Mouse (Mus musculus) thymus, postnatal 14 days (tissue): ENCODE data around the gene Fut2.

ENCODE experiments used
- DNase-seq: peaks from one replicate; pipeline ENCODE4 v3.0.0; 2021

The Fut2 gene

DNA sequence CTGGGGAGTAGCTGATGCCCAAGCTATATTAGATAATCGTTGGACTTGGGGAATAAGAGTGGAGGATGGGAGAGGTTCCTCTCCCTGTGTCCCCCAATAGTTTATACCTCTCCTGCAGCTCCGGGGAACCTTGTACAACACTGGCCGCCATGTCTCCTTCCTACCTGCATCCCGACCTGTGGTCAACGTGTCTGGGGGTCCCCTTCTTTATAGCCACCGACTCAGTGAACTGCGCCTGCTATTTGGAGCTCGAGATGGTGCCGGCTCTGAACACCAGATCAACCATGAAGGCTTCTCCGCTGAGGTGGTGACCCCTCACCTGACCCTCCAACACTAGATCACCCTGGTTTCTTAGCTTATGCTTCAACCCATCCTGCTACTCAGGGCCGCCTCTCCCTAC lies 36.1 kb upstream of the Fut2 start:
- DNase-seq = no peak

DNA sequence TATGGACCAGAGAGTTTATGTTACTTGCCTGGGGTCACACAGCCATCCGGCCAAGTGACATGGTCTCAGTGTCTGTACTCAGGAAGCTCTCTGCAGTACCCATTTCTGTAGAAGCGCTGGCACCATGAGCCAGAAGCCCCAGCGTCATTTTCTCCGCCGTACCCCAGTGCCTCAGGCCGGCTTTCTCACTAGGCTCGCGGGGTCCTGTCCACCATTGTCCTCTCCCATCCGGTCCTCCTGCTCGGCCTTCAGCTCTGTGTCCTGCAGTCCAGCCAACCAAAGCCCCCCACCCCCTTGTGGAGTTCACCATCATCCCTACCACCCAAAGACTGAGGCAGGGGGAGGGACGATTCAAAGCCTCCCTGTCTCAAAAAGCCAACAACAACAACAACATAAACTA lies 35.4 kb upstream of the Fut2 start:
- no peak for DNase-seq

DNA sequence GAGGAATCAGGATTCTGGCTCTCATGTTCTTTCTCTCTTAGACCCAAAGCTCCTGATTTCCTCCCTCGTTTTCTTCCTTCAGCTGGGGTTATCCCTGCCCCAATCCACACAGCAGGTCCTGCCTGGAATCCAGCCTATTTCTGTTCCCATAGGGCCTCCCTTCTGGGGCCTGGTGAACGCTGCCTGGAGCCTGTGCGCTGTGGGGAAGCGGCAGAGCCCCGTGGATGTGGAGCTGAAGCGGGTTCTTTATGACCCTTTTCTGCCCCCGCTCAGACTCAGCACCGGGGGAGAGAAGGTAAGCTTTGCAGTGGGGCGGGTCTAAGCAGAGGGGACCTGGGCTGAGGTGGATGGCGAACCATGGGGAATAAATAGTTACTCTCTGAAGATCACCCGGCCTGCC lies 34.9 kb upstream of the Fut2 start:
- no peak for DNase-seq

DNA sequence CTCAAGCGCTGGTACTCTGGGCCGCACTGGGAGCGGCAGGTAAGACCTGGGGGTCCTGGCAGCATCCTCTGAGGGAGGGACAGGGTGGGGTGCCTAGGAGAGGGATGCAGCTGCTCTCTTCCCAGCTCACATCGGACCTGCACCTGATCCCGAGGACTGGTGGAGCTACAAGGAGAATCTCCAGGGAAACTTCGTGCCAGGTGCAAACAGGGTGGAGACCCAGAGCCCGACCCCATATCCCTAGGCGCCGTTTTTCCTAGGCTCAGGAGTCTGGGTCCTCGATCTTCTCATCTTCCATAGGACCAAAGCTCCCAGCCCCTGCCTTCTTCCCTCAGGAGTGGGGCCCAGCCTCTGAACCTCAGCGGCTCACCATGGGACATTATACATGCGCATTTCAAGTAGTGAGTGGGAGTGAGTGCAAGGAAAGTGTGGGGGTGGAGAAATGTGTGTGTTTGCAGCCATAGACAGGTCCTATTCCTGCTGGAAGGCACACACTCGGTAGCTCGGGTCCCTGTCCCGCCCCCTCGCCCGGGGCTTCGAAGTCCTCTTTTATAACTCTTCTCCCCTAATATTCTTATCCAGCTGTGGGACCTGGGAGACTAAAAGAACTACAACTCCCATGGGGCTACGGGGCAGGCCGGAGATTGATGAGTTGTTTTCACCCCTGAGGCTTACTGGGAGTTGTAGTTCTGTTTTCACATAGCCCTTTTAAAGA lies 34.3 kb upstream of the Fut2 start:
- DNase-seq = peak; percentile 80

DNA sequence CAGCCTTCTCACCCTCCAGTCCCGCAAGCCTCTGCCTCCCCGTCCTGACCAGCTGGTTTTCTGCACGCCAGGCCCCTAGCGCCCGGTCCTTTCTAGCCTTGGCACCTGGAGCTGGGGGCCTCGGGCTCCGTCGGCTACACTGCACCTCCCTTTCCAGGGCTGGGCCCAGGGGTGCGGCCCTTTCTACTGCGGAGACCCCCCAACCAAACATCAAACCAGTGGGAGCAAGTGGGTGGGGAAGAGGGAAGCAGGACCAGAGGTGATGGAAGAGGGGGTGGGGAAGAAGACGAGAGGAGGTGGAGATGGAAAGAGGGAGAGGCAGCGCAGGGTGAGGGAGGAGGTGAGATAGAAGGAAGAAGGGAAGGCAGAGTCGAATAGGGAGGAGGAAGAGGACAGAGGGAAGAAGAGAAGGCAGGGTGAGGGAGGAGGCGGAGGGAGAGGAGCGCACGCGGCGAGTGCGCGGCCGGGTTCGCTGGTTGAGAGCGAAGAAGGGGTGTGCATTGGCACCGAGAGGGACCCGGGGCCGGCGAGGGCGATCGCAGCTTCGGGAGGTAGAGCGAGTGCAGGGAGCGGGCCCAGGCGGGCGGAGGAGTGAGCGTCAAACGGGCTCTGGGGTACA lies 33.4 kb upstream of the Fut2 start, which contains the start of gene Car11:
Car11 (plus strand) TSS at position 321 of the 619 bp plus-strand sequence.
- peak; percentile 42 for DNase-seq

DNA sequence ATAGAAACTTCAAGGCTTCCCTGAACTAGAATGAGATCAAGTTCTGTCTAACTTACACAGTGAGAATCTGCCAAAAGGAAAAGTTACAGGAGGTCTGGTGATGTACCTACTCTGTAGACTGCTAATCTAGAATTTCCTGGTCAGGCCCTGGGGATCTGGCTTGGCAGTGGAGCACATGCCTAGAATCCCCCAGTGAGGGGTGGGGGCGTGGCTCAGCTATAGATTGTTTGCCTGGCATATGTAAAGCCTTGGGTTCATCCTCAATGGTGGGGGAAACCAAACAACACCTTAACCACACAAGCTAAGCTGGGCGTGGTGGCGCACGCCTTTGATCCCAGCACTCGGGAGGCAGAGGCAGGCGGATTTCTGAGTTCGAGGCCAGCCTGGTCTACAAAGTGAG lies 31.7 kb upstream of the Fut2 start:
- DNase-seq = no peak

DNA sequence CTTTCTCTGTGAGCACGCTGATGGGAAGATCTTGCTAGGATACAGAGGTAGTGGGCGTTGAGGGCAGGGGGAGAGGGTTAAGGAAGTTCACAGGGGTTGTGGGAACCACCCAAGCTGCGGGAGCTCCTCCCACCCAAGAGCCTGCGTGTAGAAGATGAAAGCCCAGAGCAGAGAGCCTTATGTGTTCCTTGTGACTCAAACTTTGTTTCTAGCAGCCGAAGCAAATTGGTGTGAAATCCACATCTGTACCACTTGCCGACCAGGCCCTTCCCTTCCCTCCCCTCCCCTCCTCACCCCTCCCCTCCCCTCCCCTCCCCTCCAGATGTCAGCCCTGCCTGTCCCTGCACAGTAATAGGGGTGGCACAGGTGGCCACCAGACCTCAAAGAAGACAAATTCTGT lies 28.9 kb upstream of the Fut2 start:
- DNase-seq = peak; percentile 53

DNA sequence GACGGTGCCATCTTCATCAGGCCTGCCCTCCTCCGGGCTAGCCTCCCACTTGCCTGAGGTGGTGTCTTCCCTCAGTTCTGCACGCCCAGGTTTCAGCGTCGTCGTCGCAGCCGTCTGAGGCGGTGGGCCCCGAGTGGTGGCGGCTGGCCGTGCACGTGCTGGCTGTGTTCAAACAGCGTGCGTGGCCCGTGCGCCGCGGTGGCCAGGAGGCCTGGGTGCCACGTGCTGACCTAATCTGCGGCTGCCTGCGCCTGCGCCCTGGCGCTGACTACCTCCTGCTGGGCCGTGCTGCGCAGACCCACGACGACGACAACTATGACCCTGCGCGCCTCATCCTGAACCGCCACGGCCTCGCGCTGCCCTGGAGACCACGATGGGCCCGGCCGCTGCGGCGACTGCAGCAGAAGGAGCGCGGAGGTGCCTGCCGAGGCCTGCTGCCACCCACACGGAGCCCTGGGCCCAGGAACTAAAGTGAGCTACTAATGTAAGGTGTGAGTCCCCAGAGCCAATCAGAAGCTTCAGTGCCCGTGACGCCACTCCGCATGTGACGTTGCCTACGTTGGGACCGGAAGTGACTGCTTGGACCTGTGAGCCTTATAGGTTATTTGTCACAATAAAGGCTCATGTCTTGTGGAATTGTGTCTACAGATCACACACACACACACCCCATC lies 27.9 kb upstream of the Fut2 start, which contains the start of gene Sec1:
Sec1 (minus strand) TSS at position 482 of the 671 bp plus-strand sequence.
- DNase-seq = no peak

DNA sequence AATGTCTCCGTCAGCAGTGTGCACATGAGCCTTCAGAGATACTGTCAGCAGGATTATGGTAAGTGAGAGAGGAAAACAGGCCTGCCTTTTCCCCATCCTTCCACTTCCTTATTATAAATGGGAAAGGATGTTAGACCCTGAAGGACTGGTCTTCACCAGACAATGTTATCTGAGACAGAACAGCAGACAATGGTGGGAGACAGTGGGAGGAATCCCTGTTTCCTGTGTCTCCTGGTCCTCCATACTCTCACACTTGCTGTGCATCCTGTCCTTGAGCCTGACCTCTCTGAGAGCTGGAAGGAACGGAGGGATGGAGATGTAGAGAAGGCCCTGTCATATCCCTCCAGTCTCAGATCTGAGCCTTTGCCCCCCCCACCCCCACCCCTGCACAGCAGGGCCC lies 26.2 kb upstream of the Fut2 start:
- no peak for DNase-seq

DNA sequence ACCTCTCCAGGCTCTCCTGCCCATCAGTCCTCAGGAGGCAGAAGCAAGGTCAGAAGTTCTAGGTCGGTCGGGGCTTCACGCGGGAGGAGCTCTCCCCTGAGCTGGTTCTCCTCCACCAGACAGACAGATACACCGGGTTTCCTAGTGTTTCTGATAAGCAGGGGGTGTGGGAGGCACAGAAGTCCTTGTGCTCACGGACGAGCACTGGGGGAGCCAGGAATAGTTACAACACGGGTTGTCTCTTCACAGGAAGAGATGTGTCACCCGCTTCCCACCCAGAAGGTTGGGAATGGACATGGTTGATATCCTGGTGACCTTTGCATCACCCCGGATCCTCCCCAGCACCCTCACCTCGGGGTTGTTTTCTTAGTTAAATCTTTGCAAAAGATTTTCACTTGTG lies 23.6 kb upstream of the Fut2 start:
- no peak for DNase-seq

DNA sequence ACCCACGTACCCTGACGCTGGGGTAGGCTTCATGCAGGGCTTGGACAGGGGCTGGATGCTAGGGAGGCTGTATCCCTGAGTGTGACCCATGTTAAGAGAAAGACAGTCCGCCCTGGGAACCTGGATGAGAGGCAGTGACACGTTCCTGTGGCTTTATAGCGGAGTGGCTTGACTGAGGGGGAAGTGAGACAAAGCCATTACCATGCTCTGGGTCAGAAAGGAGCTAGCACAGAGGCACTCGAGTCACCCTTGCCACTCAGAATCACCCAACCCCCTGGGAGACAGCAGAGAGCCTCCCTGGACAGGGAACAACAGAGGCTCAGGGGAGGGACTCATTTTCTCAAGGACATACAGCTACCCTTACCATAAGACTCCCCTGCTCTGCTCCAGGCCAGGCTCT lies 22.9 kb upstream of the Fut2 start:
- DNase-seq = no peak

DNA sequence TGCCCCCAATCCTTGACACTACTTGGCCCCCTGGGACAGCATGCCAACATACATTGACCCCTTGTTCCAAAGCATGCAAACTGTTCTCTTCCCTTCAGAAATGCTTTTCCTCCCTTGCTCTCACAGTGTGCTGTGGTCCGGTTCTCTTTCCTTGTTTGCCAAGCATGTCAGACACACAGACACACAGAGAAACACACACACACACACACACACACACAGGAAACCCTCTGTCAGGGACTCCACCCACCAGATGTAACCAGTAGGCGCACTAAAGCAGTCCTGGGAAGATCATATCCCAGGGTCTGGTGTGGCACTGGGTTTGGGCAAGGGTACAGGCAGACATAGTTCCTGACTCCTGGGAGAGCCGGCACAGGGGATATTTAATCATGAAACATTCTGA lies 20.6 kb upstream of the Fut2 start:
- no peak for DNase-seq

DNA sequence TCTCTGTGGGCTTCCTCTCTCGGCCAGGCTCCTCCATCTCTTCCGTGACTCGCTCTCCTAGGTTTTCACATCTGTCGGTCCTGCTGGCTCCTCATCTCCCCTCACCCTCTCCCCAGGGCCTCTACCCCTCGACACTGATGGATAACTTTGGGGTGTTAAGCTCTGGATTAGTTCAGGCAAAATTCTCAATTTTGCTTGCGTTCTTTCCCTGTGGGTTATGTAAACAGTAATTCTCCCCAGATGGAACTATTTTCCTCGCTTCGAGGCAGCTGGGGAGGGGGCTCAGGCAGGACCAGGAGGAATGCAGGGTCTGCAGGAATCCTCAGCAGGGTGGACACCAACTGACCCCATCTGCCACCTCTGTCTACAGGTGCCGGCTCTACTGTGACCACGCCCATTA lies 19.6 kb upstream of the Fut2 start:
- DNase-seq = no peak

DNA sequence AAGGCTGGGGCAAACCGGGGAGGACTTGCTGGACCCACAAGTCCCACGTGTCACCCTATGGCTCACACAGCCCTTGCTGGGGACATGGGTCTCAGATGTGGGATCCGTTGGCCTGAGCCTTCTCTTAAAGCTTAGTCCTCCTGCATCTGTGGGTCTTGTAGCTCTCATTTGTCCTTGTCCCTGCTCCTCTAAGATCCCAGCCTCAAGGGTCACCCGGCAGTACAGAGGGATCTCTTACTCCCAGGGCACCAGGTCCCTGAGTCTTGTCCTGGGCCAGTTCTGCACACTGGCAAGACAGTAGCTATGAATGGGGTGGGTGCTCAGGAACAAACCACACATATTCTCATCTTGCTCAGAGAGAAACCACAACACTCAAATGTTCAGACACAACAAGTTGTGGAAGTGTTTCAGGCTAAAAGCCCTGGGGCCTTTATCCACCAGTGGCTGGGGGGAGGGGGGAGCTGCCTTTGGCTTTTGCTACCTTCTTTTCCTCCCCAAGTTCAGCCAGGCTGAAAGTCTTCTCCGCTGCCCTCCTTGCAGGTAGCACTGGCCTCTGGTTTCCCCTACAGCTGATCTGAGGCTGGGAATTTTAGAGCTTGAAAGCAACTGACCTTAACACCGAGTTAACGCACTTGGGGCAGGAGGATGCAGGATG lies 17.3 kb upstream of the Fut2 start, which contains the start of gene Ntn5:
Ntn5 (plus strand) TSS at position 627 of the 655 bp plus-strand sequence.
- peak; percentile 50 for DNase-seq

DNA sequence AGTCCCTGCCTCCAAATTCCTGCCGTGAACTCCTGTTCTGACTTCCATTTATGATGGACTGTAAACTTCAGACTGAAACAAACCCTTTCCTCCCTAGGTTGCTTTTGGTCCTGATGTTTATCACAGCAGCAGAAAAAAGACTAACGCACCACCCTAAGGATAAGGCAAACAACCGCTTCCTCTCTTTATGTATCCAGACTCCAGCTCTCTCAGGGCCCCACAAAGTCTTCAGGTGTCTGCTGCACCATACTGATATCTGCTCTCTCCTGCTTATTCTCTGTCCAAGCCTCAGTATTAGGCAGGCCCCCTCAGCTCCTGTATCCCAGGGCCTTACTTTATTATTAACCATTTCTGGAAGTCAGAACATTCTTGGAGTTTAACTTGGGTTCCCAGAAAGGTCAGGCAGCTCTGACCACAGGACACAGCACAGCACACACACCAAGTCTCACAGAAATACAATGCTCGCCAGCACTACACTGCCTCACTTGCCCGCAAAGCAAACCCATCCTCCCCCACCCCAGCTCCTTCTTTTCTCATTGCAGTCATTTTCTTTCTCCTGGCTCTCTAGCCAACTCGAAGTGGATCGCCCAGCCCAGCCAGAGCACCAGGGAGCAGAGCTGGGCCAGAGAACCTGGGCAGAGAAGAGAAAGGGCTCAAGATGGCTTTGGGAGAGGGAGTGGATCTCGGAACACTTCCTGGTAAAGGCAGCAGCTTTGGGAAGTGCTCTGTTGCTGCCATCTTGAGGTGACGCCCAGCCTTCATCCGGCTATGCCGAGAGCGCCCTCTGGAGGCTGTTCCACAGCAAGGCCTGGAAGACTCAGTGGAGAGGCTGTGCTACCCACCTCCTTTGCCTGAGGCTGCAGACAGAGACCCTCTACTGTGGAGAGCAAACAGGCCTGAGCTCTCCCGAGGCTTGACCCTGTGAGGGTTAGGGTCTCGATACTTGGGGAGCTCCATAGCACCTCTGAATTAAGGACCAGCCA lies 16.2 kb upstream of the Fut2 start:
- peak; percentile 90 for DNase-seq

DNA sequence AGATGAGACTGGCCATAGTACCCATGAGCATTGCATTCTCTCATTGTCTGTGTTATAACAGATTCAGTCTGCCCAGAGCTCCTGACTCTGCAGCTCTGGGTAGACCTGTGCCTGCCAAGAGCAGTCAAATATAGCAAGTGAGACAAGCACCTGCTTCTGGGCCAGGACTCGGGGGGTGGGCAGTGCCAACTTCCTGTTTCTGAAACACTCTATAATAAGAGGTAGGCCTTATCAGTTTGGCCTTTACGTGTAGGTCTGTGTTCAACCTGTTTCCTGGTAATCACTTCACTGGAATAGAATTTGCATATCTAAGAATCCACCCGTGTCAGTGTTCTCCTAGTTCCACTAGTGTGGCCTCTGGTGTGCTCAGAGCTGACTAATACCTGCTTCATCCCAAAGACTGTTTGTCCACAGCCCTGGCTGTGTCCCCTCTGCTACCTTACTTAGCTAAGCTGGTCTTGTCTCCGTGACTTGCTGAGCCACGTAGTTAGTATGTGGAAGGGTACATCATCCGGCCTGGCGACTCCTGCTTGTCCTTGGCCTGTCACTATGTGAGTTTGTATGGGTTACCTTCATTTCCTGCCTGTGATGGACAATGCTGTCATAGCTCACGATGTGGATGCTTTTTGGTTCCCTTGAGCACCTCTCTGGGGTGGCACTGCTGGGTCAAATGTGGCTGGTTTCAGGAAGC lies 15.0 kb upstream of the Fut2 start:
- no peak for DNase-seq

DNA sequence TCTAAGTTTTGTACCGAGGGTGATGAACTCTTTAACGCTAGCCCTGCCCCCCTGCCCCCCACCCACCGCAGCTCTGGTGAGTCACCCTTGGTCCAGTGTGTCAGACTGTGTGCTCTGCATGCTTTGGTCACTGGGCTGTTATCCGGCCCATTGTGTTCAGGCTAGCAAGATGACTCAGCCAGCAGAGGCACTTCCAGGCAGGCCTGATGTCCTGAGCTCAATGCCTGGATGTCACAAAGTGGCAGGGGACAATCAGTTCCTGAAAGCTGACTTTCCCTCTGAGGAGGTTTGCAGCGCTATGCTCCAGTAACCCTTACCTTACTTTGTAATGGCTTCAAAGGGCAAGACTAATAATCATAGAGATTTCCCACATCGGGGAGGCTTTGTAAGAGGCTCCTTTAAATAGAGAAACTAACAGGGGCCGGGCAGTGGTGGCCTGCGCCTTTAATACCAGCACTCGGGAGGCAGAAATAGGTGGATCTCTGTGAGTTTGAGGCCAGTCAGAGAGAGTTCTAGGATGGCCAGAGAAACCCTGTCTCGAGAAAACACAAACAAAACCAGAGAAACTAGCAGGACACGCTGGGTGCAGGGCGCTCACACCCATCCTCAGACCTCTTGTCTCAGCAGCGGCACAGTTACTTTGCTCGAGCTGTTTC lies 13.9 kb upstream of the Fut2 start:
- no peak for DNase-seq

DNA sequence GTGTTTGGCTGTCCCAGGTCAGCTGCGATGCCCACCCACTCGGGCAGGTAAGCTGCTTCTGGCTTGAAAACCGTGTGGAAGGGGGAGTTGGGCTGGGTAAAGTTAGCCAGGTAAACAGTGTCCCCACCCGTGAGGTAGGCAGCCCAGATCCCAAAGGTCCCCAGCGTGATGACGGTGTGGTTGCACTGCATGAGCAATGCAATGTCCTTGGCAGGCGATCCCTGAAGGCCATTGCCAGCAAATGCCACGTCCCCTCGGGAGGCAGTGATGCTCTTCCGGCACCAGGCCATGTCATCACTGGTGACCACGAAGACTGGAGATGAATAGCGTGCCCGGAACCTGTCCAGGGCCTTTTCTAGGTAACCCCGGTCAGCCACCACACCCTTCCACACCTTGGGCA lies 12.3 kb upstream of the Fut2 start:
- no peak for DNase-seq

DNA sequence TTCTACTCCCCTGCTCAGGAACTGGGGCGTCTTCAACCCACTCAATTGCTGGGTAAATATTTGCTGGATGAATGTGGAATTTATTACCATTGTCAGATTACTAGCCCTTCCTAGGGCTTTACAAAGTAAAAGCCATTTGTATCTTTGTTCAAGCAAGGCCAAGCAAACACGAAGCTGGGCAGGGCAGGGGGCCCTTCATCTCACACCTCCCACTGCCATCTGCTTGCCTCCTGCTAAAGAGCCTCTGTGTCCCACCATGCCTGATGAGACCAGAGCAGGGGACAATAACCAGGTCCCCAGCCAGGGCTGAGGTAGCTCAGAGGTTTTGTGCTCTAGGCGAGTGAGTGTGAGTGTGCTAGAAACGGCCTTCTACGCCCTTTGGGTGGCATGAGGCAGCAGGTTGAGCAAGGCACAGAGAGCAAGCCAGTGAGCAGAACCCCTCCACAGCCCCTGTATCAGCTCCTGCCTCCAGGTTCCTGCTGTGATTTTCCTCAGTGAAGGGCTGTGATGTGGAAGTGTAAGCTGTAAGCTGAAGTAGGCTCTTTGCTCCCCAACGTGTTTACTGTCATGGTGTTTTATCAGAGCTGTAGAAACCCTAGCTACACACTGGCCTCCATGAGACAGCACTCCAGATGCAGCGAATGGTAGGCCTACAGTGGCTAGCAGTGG lies 11.6 kb upstream of the Fut2 start:
- DNase-seq = no peak

DNA sequence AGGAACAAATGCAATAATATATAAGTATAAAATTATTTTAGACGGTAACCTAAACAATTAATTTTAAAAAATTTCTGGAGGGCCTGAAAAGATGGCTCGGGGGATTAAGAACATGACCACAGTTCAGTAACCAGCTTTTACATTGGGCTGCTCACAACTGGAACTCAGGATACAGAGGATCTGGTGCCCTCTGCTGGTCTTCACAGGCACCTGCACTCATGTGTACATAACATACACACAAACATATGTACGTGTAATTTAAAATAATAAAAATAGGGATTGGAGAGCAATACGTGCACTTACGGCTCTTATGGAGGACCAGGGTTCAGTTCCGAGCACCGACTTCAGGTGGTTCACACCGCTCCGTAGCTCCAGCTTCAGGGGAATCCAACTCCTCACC lies 2.7 kb upstream of the Fut2 start:
- no peak for DNase-seq

DNA sequence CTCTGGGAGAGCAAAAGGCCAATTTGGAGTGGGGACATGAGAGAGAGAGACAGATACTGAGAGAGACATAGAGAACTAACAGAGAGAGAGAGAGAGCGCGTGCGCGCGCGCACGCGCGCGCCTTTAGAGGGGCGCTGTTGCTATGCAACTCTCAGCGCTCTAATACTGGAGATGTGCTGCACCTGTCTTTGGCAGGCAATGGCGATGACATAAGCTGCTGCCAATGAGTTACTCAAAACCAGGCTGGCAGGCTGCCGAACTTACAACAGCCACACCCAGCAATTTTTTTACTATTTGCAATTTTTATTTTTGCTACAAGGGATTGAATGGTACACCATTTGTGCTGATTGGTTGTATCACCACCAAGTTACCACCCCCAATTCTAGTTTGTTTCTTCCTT lies 1.6 kb upstream of the Fut2 start:
- DNase-seq = no peak
